Mouse (Mus musculus): ENCODE measurements around the gene Fbxo11. TPM values are rescaled to one million over a fixed set of nuclear protein-coding genes. Genes with fewer than 3 reads are reported as not detected.
"Not testable (repeated sequence)": the region's sequence is repeated elsewhere in the genome, so short reads cannot be mapped to it uniquely, and the experiment has no call there.

Gene Fbxo11
- polyA plus RNA-seq, 1 experiment from 2014 or later: 10.0 TPM

- H3K9me3 ChIP-seq (replicated peaks; ENCODE audit: control insufficient read depth, low read length): no peaks in the 10 kb centered on the region; the same call in 1 of the 2 replicates
- WGBS: 80% methylated on average over 13 of the region's 14 CpGs
- H3K4me2 ChIP-seq (ENCODE audit: low read depth, low read length): no peak overlapping the region
- no peaks in the 10 kb centered on the region for H3K27me3 ChIP-seq (ENCODE audit: control insufficient read depth, insufficient read depth, low read length)
- no peak overlapping the region for H3K9ac ChIP-seq (ENCODE audit: low read length)
- H3K4me3 ChIP-seq (ENCODE audit: low read length): no peak overlapping the region
- no peak overlapping the region for H3K27ac ChIP-seq (ENCODE audit: low read length)
- no peaks in the 10 kb centered on the region for H3K4me1 ChIP-seq (ENCODE audit: control insufficient read depth, insufficient read depth, low read length)
- no peak for ATAC-seq (replicated peaks; ENCODE audit: extremely low read depth, insufficient read depth, low FRiP score)
- H3K36me3 ChIP-seq (ENCODE audit: control insufficient read depth, insufficient read depth): no peaks in the 10 kb centered on the region
These were observed 101.7 kb downstream of the Fbxo11 start for GRCm38 (mm10) chr17:87963081-87964075.

DNA sequence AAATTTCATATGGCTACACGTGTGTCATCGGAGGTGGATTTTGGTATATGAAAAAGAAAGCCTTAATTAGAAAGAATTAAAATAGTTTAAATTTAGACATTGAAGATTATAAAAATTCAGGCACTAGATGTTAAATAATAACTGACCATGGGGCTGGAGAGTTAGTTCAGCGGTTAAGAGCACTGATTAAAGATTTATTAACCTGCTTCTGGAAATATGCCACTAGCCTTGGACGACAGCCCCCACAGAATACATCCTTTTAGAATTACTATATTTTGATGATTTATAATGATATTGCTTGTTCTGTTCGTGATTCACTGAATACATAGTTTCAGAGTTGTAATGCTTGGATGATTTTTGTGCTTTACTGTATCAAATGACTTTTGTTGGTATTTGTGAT, 105.2 kb downstream of the Fbxo11 start:
- not testable (repeated sequence) for ATAC-seq (replicated peaks; ENCODE audit: extremely low read depth, insufficient read depth, low FRiP score); H3K9me3 ChIP-seq (replicated peaks; ENCODE audit: control insufficient read depth, low read length); H3K4me2 ChIP-seq (ENCODE audit: low read depth, low read length); H3K9ac ChIP-seq (ENCODE audit: low read length); H3K27ac ChIP-seq (ENCODE audit: low read length); H3K27me3 ChIP-seq (ENCODE audit: control insufficient read depth, insufficient read depth, low read length); H3K36me3 ChIP-seq (ENCODE audit: control insufficient read depth, insufficient read depth); H3K4me3 ChIP-seq (ENCODE audit: low read length); H3K4me1 ChIP-seq (ENCODE audit: control insufficient read depth, insufficient read depth, low read length)
- WGBS: 86% methylated on average over 5 of the region's 5 CpGs

GRCm38 (mm10) chr17:87959406-87959805, 105.7 kb downstream of the Fbxo11 start:
- not testable (repeated sequence) for H3K4me2 ChIP-seq (ENCODE audit: low read depth, low read length); H3K27ac ChIP-seq (ENCODE audit: low read length); H3K36me3 ChIP-seq (ENCODE audit: control insufficient read depth, insufficient read depth); H3K9ac ChIP-seq (ENCODE audit: low read length); H3K4me3 ChIP-seq (ENCODE audit: low read length); H3K9me3 ChIP-seq (replicated peaks; ENCODE audit: control insufficient read depth, low read length); H3K4me1 ChIP-seq (ENCODE audit: control insufficient read depth, insufficient read depth, low read length); ATAC-seq (replicated peaks; ENCODE audit: extremely low read depth, insufficient read depth, low FRiP score); H3K27me3 ChIP-seq (ENCODE audit: control insufficient read depth, insufficient read depth, low read length)
- WGBS: 86% methylated on average over 11 of the region's 11 CpGs

DNA sequence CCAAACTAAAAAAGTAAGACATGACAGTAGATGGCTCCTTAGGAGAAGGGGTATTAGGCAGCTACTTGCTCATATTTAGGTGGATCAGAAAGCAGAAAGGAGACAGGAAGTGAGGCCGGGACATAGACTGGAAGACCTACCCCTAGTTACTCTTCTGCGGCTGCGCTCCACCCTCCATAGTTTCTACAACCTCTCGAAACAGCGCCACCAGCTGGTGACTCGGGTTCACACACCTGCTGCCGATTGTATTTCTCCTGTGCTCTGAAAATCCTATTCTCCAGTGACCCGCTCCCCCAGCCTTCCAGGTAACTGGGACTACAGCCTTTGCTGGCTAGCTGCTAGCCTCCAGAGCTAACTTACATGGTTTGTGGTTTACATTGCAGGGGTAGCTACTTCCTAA, 106.8 kb downstream of the Fbxo11 start:
- Histone ChIP-seq H3K4me3 (ENCODE audit: low read length) (no peak overlapping the region), H3K27me3 (ENCODE audit: control insufficient read depth, insufficient read depth, low read length) (no peaks in the 10 kb centered on the region), H3K27ac (ENCODE audit: low read length) (no peak overlapping the region), H3K4me2 (ENCODE audit: low read depth, low read length) (no peak overlapping the region), H3K9ac (ENCODE audit: low read length) (no peak overlapping the region), H3K4me1 (ENCODE audit: control insufficient read depth, insufficient read depth, low read length) (no peaks in the 10 kb centered on the region), H3K9me3 (replicated peaks; ENCODE audit: control insufficient read depth, low read length) (no peaks in the 10 kb centered on the region; the same call in 1 of the 2 replicates), H3K36me3 (ENCODE audit: control insufficient read depth, insufficient read depth) (no peaks in the 10 kb centered on the region)
- no peak for ATAC-seq (replicated peaks; ENCODE audit: extremely low read depth, insufficient read depth, low FRiP score)
- WGBS: 63% methylated on average over 8 of the region's 8 CpGs

- no peaks in the 10 kb centered on the region for H3K27me3 ChIP-seq (ENCODE audit: control insufficient read depth, insufficient read depth, low read length)
- H3K9me3 ChIP-seq (replicated peaks; ENCODE audit: control insufficient read depth, low read length): no peaks in the 10 kb centered on the region; the same call in 1 of the 2 replicates
- no peak overlapping the region for H3K4me2 ChIP-seq (ENCODE audit: low read depth, low read length)
- H3K4me3 ChIP-seq (ENCODE audit: low read length): no peak overlapping the region
- H3K36me3 ChIP-seq (ENCODE audit: control insufficient read depth, insufficient read depth): no peaks in the 10 kb centered on the region
- 71% methylated on average over 12 of the region's 12 CpGs for WGBS
- no peaks in the 10 kb centered on the region for H3K4me1 ChIP-seq (ENCODE audit: control insufficient read depth, insufficient read depth, low read length)
- ATAC-seq (replicated peaks; ENCODE audit: extremely low read depth, insufficient read depth, low FRiP score): no peak
- no peak overlapping the region for H3K9ac ChIP-seq (ENCODE audit: low read length)
- H3K27ac ChIP-seq (ENCODE audit: low read length): no peak overlapping the region
These were observed 107.8 kb downstream of the Fbxo11 start for GRCm38 (mm10) chr17:87957096-87957840.

DNA sequence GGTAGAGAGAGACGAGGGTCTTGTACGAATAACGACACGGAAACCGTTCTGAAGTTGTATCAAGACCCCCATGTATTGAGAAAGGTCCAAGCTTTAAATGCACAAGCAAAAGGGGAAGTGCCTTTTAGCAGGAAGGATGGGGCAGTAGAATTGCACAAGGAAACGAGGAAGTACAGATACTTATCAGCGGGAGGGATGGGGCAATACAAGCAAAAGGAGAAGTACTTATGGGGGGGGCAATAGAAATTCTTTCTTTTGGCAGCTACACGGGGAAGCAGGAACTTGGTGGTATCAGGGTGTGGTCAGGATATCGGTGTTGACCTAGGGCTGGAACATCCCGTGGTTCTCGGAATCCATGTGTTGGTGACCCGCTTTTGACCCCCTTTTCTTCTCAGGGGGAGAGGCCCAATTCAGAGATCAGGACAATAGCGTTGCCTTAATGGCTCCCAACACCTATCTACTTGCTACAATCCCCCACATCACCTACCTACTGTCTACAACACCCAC, 110.4 kb downstream of the Fbxo11 start:
- not testable (repeated sequence) for H3K36me3 ChIP-seq (ENCODE audit: control insufficient read depth, insufficient read depth); H3K27ac ChIP-seq (ENCODE audit: low read length); ATAC-seq (replicated peaks; ENCODE audit: extremely low read depth, insufficient read depth, low FRiP score); H3K27me3 ChIP-seq (ENCODE audit: control insufficient read depth, insufficient read depth, low read length); H3K9ac ChIP-seq (ENCODE audit: low read length); H3K4me3 ChIP-seq (ENCODE audit: low read length); H3K9me3 ChIP-seq (replicated peaks; ENCODE audit: control insufficient read depth, low read length); H3K4me2 ChIP-seq (ENCODE audit: low read depth, low read length); H3K4me1 ChIP-seq (ENCODE audit: control insufficient read depth, insufficient read depth, low read length)
- WGBS: 80% methylated on average over 12 of the region's 13 CpGs

DNA sequence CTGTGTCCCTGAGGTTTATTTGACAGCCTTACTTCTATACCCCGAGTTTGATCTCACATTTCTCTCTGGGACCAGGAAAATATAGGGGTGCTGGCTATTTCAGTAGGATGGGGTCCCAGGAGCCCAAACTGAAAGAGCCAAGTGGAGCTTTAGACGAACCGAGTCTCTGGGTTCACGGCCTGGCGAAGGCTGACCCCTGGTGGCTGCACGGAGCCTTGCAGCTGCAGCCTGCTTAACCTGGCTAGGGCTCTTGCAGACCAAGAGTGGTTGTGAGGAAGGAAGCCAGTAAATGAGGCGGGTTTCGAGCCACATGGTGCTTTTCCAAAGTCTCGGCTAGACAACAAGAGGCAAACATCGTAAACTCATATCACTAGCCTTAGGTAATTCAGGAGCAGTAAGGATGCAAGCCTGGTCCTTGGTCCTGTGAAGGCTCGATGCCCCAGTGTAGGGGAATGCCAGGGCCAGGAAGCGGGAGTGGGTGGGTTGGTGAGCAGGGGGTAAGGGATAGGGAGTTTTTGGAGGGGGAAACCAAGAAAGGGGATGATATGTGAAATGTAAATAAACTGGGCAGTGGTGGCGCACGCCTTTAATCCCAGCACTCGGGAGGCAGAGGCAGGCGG, 116.0 kb downstream of the Fbxo11 start:
- 0 out of 2 replicates have a peak, but pooled peaks have one; percentile 37 for ATAC-seq (replicated peaks; ENCODE audit: extremely low read depth, insufficient read depth, low FRiP score)

More for the DNA sequence above, 116.0 kb downstream of the Fbxo11 start:
- Histone ChIP-seq H3K9ac (ENCODE audit: low read length) (no peak overlapping the region), H3K36me3 (ENCODE audit: control insufficient read depth, insufficient read depth) (no peaks in the 10 kb centered on the region), H3K27me3 (ENCODE audit: control insufficient read depth, insufficient read depth, low read length) (no peaks in the 10 kb centered on the region), H3K4me3 (ENCODE audit: low read length) (no peak overlapping the region), H3K9me3 (replicated peaks; ENCODE audit: control insufficient read depth, low read length) (no peaks in the 10 kb centered on the region), H3K4me2 (ENCODE audit: low read depth, low read length) (no peak overlapping the region), H3K4me1 (ENCODE audit: control insufficient read depth, insufficient read depth, low read length) (no peaks in the 10 kb centered on the region), H3K27ac (ENCODE audit: low read length) (no peak overlapping the region)
- WGBS: 39% methylated on average over 16 of the region's 16 CpGs

All from heart, embryonic 16.5 days (tissue).